Mouse (Mus musculus): ENCODE results near the gene Myo9a. TPM values are rescaled to one million over a fixed set of nuclear protein-coding genes. Genes with fewer than 3 reads are reported as not detected.

The Myo9a gene
- polyA plus RNA-seq, 1 experiment, result 0.02 TPM

- Histone ChIP-seq H3K9me3 (ENCODE audit: control insufficient read depth, low read length) (no peaks in the 10 kb centered on the region), H3K4me1 (ENCODE audit: control insufficient read depth) (no peaks in the 10 kb centered on the region)
These were observed 27.5 kb upstream of the Myo9a start for GRCm38 (mm10) chr9:59723096-59723657.

GRCm38 (mm10) chr9:59723791-59724442 lies 26.8 kb upstream of the Myo9a start:
- no peak for TF ChIP-seq GATA1 (IDR thresholded peaks at IDR 0.05; ENCODE audit: low read length)
- TF ChIP-seq TAL1 (IDR thresholded peaks at IDR 0.05; ENCODE audit: low read length), result no peak

More at GRCm38 (mm10) chr9:59723096-59723657, 27.5 kb upstream of the Myo9a start:
- TF ChIP-seq GATA1 (IDR thresholded peaks at IDR 0.05; ENCODE audit: low read length), result no peak
- TF ChIP-seq TAL1 (IDR thresholded peaks at IDR 0.05; ENCODE audit: low read length), result no peak
- Histone ChIP-seq H3K4me3 (replicated peaks) (no peak overlapping the region), H3K27me3 (ENCODE audit: control insufficient read depth) (peaks cover 4% of the 10 kb centered on the region; the same call in 1 of the 2 replicates), H3K36me3 (ENCODE audit: control insufficient read depth) (no peaks in the 10 kb centered on the region)

GRCm38 (mm10) chr9:59725515-59725914 lies 25.2 kb upstream of the Myo9a start:
- Histone ChIP-seq H3K9me3 (ENCODE audit: control insufficient read depth, low read length) (no peaks in the 10 kb centered on the region), H3K36me3 (ENCODE audit: control insufficient read depth) (no peaks in the 10 kb centered on the region), H3K4me1 (ENCODE audit: control insufficient read depth) (no peaks in the 10 kb centered on the region), H3K4me3 (replicated peaks) (no peak overlapping the region), H3K27me3 (ENCODE audit: control insufficient read depth) (peaks cover 4% of the 10 kb centered on the region; the same call in 1 of the 2 replicates)
- no peak for TF ChIP-seq TAL1 (IDR thresholded peaks at IDR 0.05; ENCODE audit: low read length)
- TF ChIP-seq GATA1 (IDR thresholded peaks at IDR 0.05; ENCODE audit: low read length), result no peak

More at GRCm38 (mm10) chr9:59723791-59724442, 26.8 kb upstream of the Myo9a start:
- Histone ChIP-seq H3K4me1 (ENCODE audit: control insufficient read depth) (no peaks in the 10 kb centered on the region), H3K27me3 (ENCODE audit: control insufficient read depth) (peaks cover 4% of the 10 kb centered on the region; the same call in 1 of the 2 replicates), H3K4me3 (replicated peaks) (no peak overlapping the region), H3K36me3 (ENCODE audit: control insufficient read depth) (no peaks in the 10 kb centered on the region), H3K9me3 (ENCODE audit: control insufficient read depth, low read length) (no peaks in the 10 kb centered on the region)

- H3K27me3 ChIP-seq (ENCODE audit: control insufficient read depth), result peaks cover 4% of the 10 kb centered on the region
- H3K36me3 ChIP-seq (ENCODE audit: control insufficient read depth), result no peaks in the 10 kb centered on the region
- H3K9me3 ChIP-seq (ENCODE audit: control insufficient read depth, low read length), result no peaks in the 10 kb centered on the region
- H3K4me1 ChIP-seq (ENCODE audit: control insufficient read depth), result no peaks in the 10 kb centered on the region
- H3K4me3 ChIP-seq (replicated peaks), result no peak overlapping the region
- no peak for TF ChIP-seq GATA1 (IDR thresholded peaks at IDR 0.05; ENCODE audit: low read length)
- TF ChIP-seq TAL1 (IDR thresholded peaks at IDR 0.05; ENCODE audit: low read length), result no peak
These were observed 23.0 kb upstream of the Myo9a start for GRCm38 (mm10) chr9:59727569-59728286.

- Histone ChIP-seq H3K4me1 (ENCODE audit: control insufficient read depth) (peaks cover 5% of the 10 kb centered on the region), H3K9me3 (ENCODE audit: control insufficient read depth, low read length) (no peaks in the 10 kb centered on the region), H3K27me3 (ENCODE audit: control insufficient read depth) (peaks cover 2% of the 10 kb centered on the region), H3K36me3 (ENCODE audit: control insufficient read depth) (no peaks in the 10 kb centered on the region), H3K4me3 (replicated peaks) (no peak overlapping the region)
- TF ChIP-seq GATA1 (IDR thresholded peaks at IDR 0.05; ENCODE audit: low read length), result no peak
These were observed 19.6 kb upstream of the Myo9a start for GRCm38 (mm10) chr9:59731136-59731535.

GRCm38 (mm10) chr9:59733075-59733474 lies 17.6 kb upstream of the Myo9a start:
- Histone ChIP-seq H3K4me1 (ENCODE audit: control insufficient read depth) (peaks cover 5% of the 10 kb centered on the region), H3K4me3 (replicated peaks) (no peak overlapping the region), H3K27me3 (ENCODE audit: control insufficient read depth) (no peaks in the 10 kb centered on the region; the same call in 1 of the 2 replicates), H3K36me3 (ENCODE audit: control insufficient read depth) (no peaks in the 10 kb centered on the region), H3K9me3 (ENCODE audit: control insufficient read depth, low read length) (no peaks in the 10 kb centered on the region)
- TF ChIP-seq TAL1 (IDR thresholded peaks at IDR 0.05; ENCODE audit: low read length) (no peak), GATA1 (IDR thresholded peaks at IDR 0.05; ENCODE audit: low read length) (no peak)

- H3K9me3 ChIP-seq (ENCODE audit: control insufficient read depth, low read length), result no peaks in the 10 kb centered on the region
- H3K27me3 ChIP-seq (ENCODE audit: control insufficient read depth), result no peaks in the 10 kb centered on the region; the same call in 1 of the 2 replicates
- no peaks in the 10 kb centered on the region for H3K36me3 ChIP-seq (ENCODE audit: control insufficient read depth)
- TF ChIP-seq TAL1 (IDR thresholded peaks at IDR 0.05; ENCODE audit: low read length), result no peak
- no peak overlapping the region for H3K4me3 ChIP-seq (replicated peaks)
- peaks cover 5% of the 10 kb centered on the region for H3K4me1 ChIP-seq (ENCODE audit: control insufficient read depth)
These were observed 15.3 kb upstream of the Myo9a start for GRCm38 (mm10) chr9:59735394-59735793.

GRCm38 (mm10) chr9:59740593-59740992 lies 10.1 kb upstream of the Myo9a start:
- Histone ChIP-seq H3K9me3 (ENCODE audit: control insufficient read depth, low read length) (no peaks in the 10 kb centered on the region), H3K4me1 (ENCODE audit: control insufficient read depth) (peaks cover 18% of the 10 kb centered on the region), H3K27me3 (ENCODE audit: control insufficient read depth) (no peaks in the 10 kb centered on the region), H3K4me3 (replicated peaks) (no peak overlapping the region), H3K36me3 (ENCODE audit: control insufficient read depth) (no peaks in the 10 kb centered on the region)
- TF ChIP-seq GATA1 (IDR thresholded peaks at IDR 0.05; ENCODE audit: low read length) (no peak), TAL1 (IDR thresholded peaks at IDR 0.05; ENCODE audit: low read length) (no peak)

GRCm38 (mm10) chr9:59743903-59744302 lies 6.8 kb upstream of the Myo9a start:
- no peak overlapping the region for H3K4me3 ChIP-seq (replicated peaks)
- TF ChIP-seq TAL1 (IDR thresholded peaks at IDR 0.05; ENCODE audit: low read length) (no peak), GATA1 (IDR thresholded peaks at IDR 0.05; ENCODE audit: low read length) (no peak)
- no peaks in the 10 kb centered on the region for H3K27me3 ChIP-seq (ENCODE audit: control insufficient read depth)
- H3K36me3 ChIP-seq (ENCODE audit: control insufficient read depth), result no peaks in the 10 kb centered on the region
- peaks cover 23% of the 10 kb centered on the region for H3K4me1 ChIP-seq (ENCODE audit: control insufficient read depth)
- H3K9me3 ChIP-seq (ENCODE audit: control insufficient read depth, low read length), result no peaks in the 10 kb centered on the region

Measured in erythroblast, embryonic 14.5 days (primary cell).